Mouse (Mus musculus) testis, adult 2 months (tissue): Measurements from ENCODE around the gene Abraxas2. TPM values are rescaled to one million over a fixed set of nuclear protein-coding genes. Genes with fewer than 3 reads are reported as not detected.

Source experiments
- H3K27ac ChIP-seq: fragments of 200-500 bp; 2 replicates; pipeline ENCODE4 v1.5.1; 2012; ENCODE audit warnings: low read depth, low read length; ENCODE audit not compliant: control insufficient read depth, insufficient read depth
- H3K27me3 ChIP-seq: fragments of 200-500 bp; 2 replicates; pipeline ENCODE4 v1.6.1; 2012; ENCODE audit warnings: mild to moderate bottlenecking, low read length, moderate library complexity; ENCODE audit not compliant: control insufficient read depth, insufficient read depth
- H3K36me3 ChIP-seq: fragments of 200-500 bp; 2 replicates; pipeline ENCODE4 v1.6.1; 2012; ENCODE audit warnings: mild to moderate bottlenecking, low read length; ENCODE audit not compliant: control insufficient read depth, insufficient read depth
- H3K4me1 ChIP-seq: fragments of 200-500 bp; 2 replicates; pipeline ENCODE4 v1.6.1; 2012; ENCODE audit warnings: low read length; ENCODE audit not compliant: control insufficient read depth, insufficient read depth
- H3K4me3 ChIP-seq: fragments of 200-500 bp; 2 replicates; pipeline ENCODE4 v1.5.1; 2012; ENCODE audit warnings: low read depth, mild to moderate bottlenecking, low read length, moderate library complexity, mixed read lengths; ENCODE audit not compliant: control insufficient read depth
- CTCF ChIP-seq: fragments of 200-500 bp; IDR thresholded peaks from 2 replicates; pipeline ENCODE4 v1.5.1; 2012; ENCODE audit warnings: low read depth, mild to moderate bottlenecking, inconsistent platforms, low read length, moderate library complexity; ENCODE audit not compliant: control insufficient read depth, insufficient read depth, insufficient replicate concordance
- POLR2A ChIP-seq: fragments of 200-500 bp; IDR thresholded peaks from 2 replicates; pipeline ENCODE4 v1.6.1; 2012; ENCODE audit warnings: low read depth, mild to moderate bottlenecking, inconsistent platforms, low read length, moderate library complexity; ENCODE audit not compliant: control insufficient read depth
- polyA plus RNA-seq: library from polyadenylated mRNA; depleted of rRNA; stranded (reverse); fragments of >200 nt; gene quantifications from 2 replicates; pipeline ENCODE4 v1.2.3, GENCODE M21; 2012

The Abraxas2 gene
- polyA plus RNA-seq, 1 experiment = 19.3 TPM

DNA sequence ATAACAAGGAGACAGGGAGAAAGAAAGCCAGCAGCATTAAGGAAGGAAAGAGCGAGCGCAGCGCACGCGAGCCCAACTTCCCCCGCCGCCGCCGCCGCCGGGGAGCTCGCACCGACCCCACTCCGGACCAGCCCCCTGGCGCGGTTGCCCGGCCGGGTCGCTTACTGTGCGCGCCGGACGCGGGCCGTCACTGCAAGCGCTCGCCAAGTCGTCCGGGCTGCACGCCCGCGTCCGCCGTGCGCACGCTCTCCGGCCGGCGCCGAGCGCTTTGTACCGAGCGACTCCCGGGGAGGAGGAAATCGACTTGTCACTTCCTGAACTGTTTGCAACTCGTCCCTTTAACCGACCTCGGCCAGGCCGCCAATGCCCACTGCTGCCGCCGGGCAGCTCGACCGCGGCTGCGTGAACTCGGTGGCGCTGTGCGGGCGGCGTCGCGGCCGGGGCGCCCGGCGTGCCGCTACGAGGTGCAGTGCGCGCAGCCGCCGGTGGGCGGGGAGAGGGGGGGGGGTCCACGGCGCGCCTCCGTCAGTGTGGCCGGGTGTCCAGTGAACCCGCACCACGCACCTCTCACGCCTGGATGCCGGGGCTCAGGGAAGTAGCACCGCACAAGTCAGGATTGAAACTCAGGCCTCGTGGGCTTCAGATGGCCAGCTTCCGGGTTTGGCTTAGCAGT lies 45.5 kb upstream of the Abraxas2 start, which contains the start of gene Fam53b:
Fam53b (minus strand) TSS at position 471 of the 673 bp plus-strand sequence.
- Histone ChIP-seq H3K27ac (peak within 1 kb of the TSS; percentile 81), H3K27me3 (no peaks in the 10 kb centered on the region), H3K36me3 (no peaks in the 10 kb centered on the region), H3K4me1 (peaks cover 14% of the 10 kb centered on the region), H3K4me3 (peak within 1 kb of the TSS; percentile 84)
- TF ChIP-seq POLR2A = no peak
- no peak for TF ChIP-seq CTCF

DNA sequence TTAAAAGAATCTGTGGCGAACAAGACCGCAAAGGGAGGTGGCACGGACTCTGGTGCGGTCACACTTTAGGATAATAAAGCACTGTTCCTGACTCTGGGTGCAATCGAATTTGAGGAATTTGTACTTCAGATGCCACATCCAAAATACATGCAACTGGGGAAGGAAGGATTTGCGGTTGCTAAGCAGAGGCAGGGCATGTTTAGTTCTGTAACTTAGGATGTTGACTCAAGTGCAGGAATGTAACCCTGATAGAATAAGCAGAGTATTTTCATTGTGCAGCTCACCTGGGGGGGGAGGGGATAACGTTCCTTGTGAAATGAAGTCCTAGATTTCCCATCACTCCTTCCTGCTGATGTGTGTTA lies 45.0 kb upstream of the Abraxas2 start:
- no peaks in the 10 kb centered on the region for H3K36me3 ChIP-seq
- TF ChIP-seq CTCF (no peak), POLR2A (no peak)
- H3K27ac ChIP-seq = peak overlapping the region; percentile 81
- H3K4me1 ChIP-seq = peaks cover 10% of the 10 kb centered on the region
- peak overlapping the region; percentile 84 for H3K4me3 ChIP-seq
- H3K27me3 ChIP-seq = no peaks in the 10 kb centered on the region

DNA sequence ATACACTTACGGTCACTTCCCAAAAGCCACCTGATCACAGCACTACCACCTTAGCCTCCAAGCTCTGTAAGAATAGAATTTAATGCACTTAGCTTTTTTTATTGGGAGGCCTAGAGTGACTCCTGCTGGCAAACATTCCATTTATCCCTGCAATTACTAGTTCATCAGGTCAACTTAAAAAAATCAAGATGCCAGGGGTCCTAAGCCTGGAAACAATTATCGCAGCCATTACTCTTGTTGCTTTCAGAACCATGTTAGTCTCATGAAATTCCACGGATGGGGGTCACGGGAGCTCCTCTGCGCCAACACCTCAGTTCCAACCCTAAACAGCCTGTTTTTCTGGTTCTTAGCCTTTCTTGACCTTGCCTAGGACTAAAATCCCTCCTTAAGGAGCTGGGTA lies 43.9 kb upstream of the Abraxas2 start:
- Histone ChIP-seq H3K4me3 (no peak overlapping the region), H3K36me3 (no peaks in the 10 kb centered on the region), H3K4me1 (peaks cover 10% of the 10 kb centered on the region), H3K27ac (no peak overlapping the region), H3K27me3 (no peaks in the 10 kb centered on the region)
- TF ChIP-seq POLR2A = no peak
- no peak for TF ChIP-seq CTCF

DNA sequence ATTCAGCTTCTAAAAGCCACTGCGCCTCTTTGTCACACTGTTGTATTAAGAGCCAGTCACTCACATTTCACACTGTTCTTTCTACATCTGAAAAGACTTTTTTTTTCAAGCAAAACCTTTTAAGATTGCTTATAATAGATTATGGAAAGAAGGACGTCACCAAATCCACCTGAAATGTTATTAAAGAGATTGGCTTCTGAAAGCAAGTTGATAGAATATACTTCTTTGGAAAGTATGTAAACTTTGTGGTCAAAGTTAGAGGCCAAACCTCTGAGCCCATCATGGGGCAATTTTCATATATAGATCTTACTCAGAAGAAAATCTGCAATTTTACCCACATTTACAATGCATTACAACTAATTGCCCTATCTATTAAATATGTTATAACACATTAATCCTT lies 42.5 kb upstream of the Abraxas2 start:
- no peak for TF ChIP-seq POLR2A
- TF ChIP-seq CTCF = no peak
- no peaks in the 10 kb centered on the region for H3K36me3 ChIP-seq
- H3K4me3 ChIP-seq = no peak overlapping the region
- H3K27ac ChIP-seq = no peak overlapping the region
- peaks cover 10% of the 10 kb centered on the region for H3K4me1 ChIP-seq
- H3K27me3 ChIP-seq = no peaks in the 10 kb centered on the region

DNA sequence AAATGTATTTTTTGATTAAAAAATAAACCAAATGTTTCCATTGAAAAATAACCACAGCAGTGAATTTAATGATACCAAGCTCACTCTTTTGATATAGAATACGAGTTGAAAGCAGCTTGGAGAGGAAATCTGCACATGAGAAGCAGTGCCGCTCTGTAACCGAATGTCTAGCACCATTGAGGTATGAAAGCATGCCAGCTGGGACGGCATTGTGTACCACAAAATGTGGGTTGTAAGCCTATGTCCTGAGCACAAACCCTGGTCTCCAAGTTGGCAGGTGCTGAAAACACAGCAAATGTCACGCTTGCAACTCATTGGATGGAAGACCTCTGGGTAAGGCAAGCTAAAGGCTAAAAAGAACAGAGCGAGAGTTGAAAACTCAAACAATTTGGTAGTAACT lies 42.0 kb upstream of the Abraxas2 start:
- peaks cover 7% of the 10 kb centered on the region for H3K4me1 ChIP-seq
- no peak overlapping the region for H3K4me3 ChIP-seq
- no peaks in the 10 kb centered on the region for H3K27me3 ChIP-seq
- H3K27ac ChIP-seq = no peak overlapping the region
- no peaks in the 10 kb centered on the region for H3K36me3 ChIP-seq
- TF ChIP-seq POLR2A = no peak
- TF ChIP-seq CTCF = no peak

DNA sequence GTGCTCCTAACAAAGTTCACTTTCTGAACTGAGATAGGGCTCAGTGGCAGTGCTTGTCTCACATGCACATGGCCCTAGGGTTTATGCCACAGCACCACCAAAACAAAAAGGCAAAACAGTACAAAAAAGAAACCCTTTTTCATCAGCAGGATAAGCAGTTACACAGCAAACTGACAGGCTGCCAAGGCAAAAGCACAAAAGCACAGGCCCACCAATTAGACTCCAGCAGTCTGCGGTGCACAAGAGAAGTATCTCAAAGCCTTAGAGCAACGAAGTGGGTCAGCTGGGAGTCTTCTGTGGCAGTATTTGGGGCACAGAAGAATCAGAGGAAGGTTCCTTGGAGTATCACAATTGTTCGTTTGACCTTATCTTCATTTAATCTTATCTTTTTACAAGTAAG lies 38.3 kb upstream of the Abraxas2 start:
- H3K4me1 ChIP-seq = no peaks in the 10 kb centered on the region

DNA sequence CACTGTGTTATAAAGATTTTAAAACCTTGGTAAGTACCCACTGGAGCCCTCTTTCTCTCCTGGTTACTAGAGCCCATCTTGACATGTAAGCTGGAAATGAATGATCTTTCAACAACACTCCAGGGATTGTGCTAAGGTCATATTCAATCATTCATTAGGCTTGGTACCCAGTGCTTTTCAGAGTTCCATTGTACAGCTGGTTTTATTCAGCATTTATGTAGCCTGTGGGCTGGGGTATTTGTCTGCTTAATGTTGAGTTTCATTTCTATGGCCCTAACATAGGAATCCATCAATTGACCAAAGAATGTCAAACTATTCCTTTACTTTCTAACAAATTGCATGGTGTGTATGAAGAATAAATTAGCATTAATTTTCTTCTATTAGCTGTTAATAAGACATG lies 35.2 kb upstream of the Abraxas2 start:
- no peak overlapping the region for H3K27ac ChIP-seq
- H3K36me3 ChIP-seq = no peaks in the 10 kb centered on the region
- TF ChIP-seq POLR2A (no peak), CTCF (no peak)
- no peaks in the 10 kb centered on the region for H3K4me1 ChIP-seq
- no peaks in the 10 kb centered on the region for H3K27me3 ChIP-seq
- H3K4me3 ChIP-seq = no peak overlapping the region

More for the DNA sequence above, 38.3 kb upstream of the Abraxas2 start:
- Histone ChIP-seq H3K27me3 (no peaks in the 10 kb centered on the region), H3K36me3 (no peaks in the 10 kb centered on the region), H3K27ac (no peak overlapping the region), H3K4me3 (no peak overlapping the region)
- TF ChIP-seq CTCF = no peak
- TF ChIP-seq POLR2A = no peak
